Mouse (Mus musculus): Measurements from ENCODE around the gene Fstl4. TPM values are rescaled to one million over a fixed set of nuclear protein-coding genes. Genes with fewer than 3 reads are reported as not detected.

The Fstl4 gene
- polyA plus RNA-seq, 1 experiment: not detected

GRCm38 (mm10) chr11:52729890-52730289 is 34.5 kb upstream of the Fstl4 start:
- no peak overlapping the region for H3K4me3 ChIP-seq (ENCODE audit: insufficient read depth, poor library complexity, severe bottlenecking)
- no peaks in the 10 kb centered on the region for H3K79me3 ChIP-seq (ENCODE audit: low read depth)
- H3K36me3 ChIP-seq (ENCODE audit: control insufficient read depth, insufficient read depth): no peaks in the 10 kb centered on the region
- no peaks in the 10 kb centered on the region for H3K27me3 ChIP-seq (ENCODE audit: control insufficient read depth, insufficient read depth, insufficient read length)
- H3ac ChIP-seq (ENCODE audit: control insufficient read depth, insufficient read length, low read depth): no peak overlapping the region
- no peaks in the 10 kb centered on the region for H3K79me2 ChIP-seq (ENCODE audit: control insufficient read depth, insufficient read depth)
- TF ChIP-seq MYOD1 (IDR thresholded peaks at IDR 0.05; ENCODE audit: control insufficient read depth, insufficient read length, low read depth) (no peak), CEBPB (IDR thresholded peaks at IDR 0.05; ENCODE audit: low read depth) (no peak)

- Histone ChIP-seq H3K4me3 (ENCODE audit: insufficient read depth, poor library complexity, severe bottlenecking) (no peak overlapping the region), H3K79me2 (ENCODE audit: control insufficient read depth, insufficient read depth) (no peaks in the 10 kb centered on the region), H3K36me3 (ENCODE audit: control insufficient read depth, insufficient read depth) (no peaks in the 10 kb centered on the region), H3K27me3 (ENCODE audit: control insufficient read depth, insufficient read depth, insufficient read length) (no peaks in the 10 kb centered on the region), H3ac (ENCODE audit: control insufficient read depth, insufficient read length, low read depth) (no peak overlapping the region), H3K79me3 (ENCODE audit: low read depth) (no peaks in the 10 kb centered on the region)
- no peak for TF ChIP-seq CEBPB (IDR thresholded peaks at IDR 0.05; ENCODE audit: low read depth)
- TF ChIP-seq CTCF (IDR thresholded peaks at IDR 0.05; ENCODE audit: control insufficient read depth, insufficient read depth, insufficient read length): no peak
- no peak for TF ChIP-seq MYOG (IDR thresholded peaks at IDR 0.05; ENCODE audit: control insufficient read depth, extremely low read depth, insufficient read length)
- no peak for TF ChIP-seq USF1 (IDR thresholded peaks at IDR 0.05; ENCODE audit: low read depth)
- no peak for TF ChIP-seq FOSL1 (IDR thresholded peaks at IDR 0.05; ENCODE audit: insufficient read depth, low read length, poor library complexity, severe bottlenecking)
- no peak for TF ChIP-seq MYOD1 (IDR thresholded peaks at IDR 0.05; ENCODE audit: control insufficient read depth, insufficient read length, low read depth)
- no peak for TF ChIP-seq MAX (IDR thresholded peaks at IDR 0.05)
These were observed 32.5 kb upstream of the Fstl4 start for GRCm38 (mm10) chr11:52731979-52732378.

- no peaks in the 10 kb centered on the region for H3K79me3 ChIP-seq (ENCODE audit: low read depth)
- TF ChIP-seq USF1 (IDR thresholded peaks at IDR 0.05; ENCODE audit: low read depth) (no peak), CTCF (IDR thresholded peaks at IDR 0.05; ENCODE audit: control insufficient read depth, insufficient read depth, insufficient read length) (no peak), FOSL1 (IDR thresholded peaks at IDR 0.05; ENCODE audit: insufficient read depth, low read length, poor library complexity, severe bottlenecking) (no peak), MYOD1 (IDR thresholded peaks at IDR 0.05; ENCODE audit: control insufficient read depth, insufficient read length, low read depth) (no peak), MAX (IDR thresholded peaks at IDR 0.05) (no peak), MYOG (IDR thresholded peaks at IDR 0.05; ENCODE audit: control insufficient read depth, extremely low read depth, insufficient read length) (no peak)
- H3K27me3 ChIP-seq (ENCODE audit: control insufficient read depth, insufficient read depth, insufficient read length): no peaks in the 10 kb centered on the region
- H3ac ChIP-seq (ENCODE audit: control insufficient read depth, insufficient read length, low read depth): no peak overlapping the region
- H3K79me2 ChIP-seq (ENCODE audit: control insufficient read depth, insufficient read depth): no peaks in the 10 kb centered on the region
- no peak overlapping the region for H3K4me3 ChIP-seq (ENCODE audit: insufficient read depth, poor library complexity, severe bottlenecking)
- H3K36me3 ChIP-seq (ENCODE audit: control insufficient read depth, insufficient read depth): no peaks in the 10 kb centered on the region
These were observed 29.8 kb upstream of the Fstl4 start for GRCm38 (mm10) chr11:52734493-52735195.

GRCm38 (mm10) chr11:52739187-52739586 is 25.2 kb upstream of the Fstl4 start:
- no peaks in the 10 kb centered on the region for H3K36me3 ChIP-seq (ENCODE audit: control insufficient read depth, insufficient read depth)
- no peak overlapping the region for H3K4me3 ChIP-seq (ENCODE audit: insufficient read depth, poor library complexity, severe bottlenecking)
- H3K79me2 ChIP-seq (ENCODE audit: control insufficient read depth, insufficient read depth): no peaks in the 10 kb centered on the region
- H3ac ChIP-seq (ENCODE audit: control insufficient read depth, insufficient read length, low read depth): no peak overlapping the region
- H3K27me3 ChIP-seq (ENCODE audit: control insufficient read depth, insufficient read depth, insufficient read length): no peaks in the 10 kb centered on the region
- no peaks in the 10 kb centered on the region for H3K79me3 ChIP-seq (ENCODE audit: low read depth)
- TF ChIP-seq CTCF (IDR thresholded peaks at IDR 0.05; ENCODE audit: control insufficient read depth, insufficient read depth, insufficient read length) (no peak), MYOG (IDR thresholded peaks at IDR 0.05; ENCODE audit: control insufficient read depth, extremely low read depth, insufficient read length) (no peak), MYOD1 (IDR thresholded peaks at IDR 0.05; ENCODE audit: control insufficient read depth, insufficient read length, low read depth) (no peak), USF1 (IDR thresholded peaks at IDR 0.05; ENCODE audit: low read depth) (no peak), MAX (IDR thresholded peaks at IDR 0.05) (no peak), FOSL1 (IDR thresholded peaks at IDR 0.05; ENCODE audit: insufficient read depth, low read length, poor library complexity, severe bottlenecking) (no peak), CEBPB (IDR thresholded peaks at IDR 0.05; ENCODE audit: low read depth) (no peak)

GRCm38 (mm10) chr11:52740466-52740865 is 24.0 kb upstream of the Fstl4 start:
- Histone ChIP-seq H3K36me3 (ENCODE audit: control insufficient read depth, insufficient read depth) (no peaks in the 10 kb centered on the region), H3K79me2 (ENCODE audit: control insufficient read depth, insufficient read depth) (no peaks in the 10 kb centered on the region), H3K27me3 (ENCODE audit: control insufficient read depth, insufficient read depth, insufficient read length) (no peaks in the 10 kb centered on the region), H3K79me3 (ENCODE audit: low read depth) (no peaks in the 10 kb centered on the region), H3K4me3 (ENCODE audit: insufficient read depth, poor library complexity, severe bottlenecking) (no peak overlapping the region), H3ac (ENCODE audit: control insufficient read depth, insufficient read length, low read depth) (no peak overlapping the region)
- TF ChIP-seq MAX (IDR thresholded peaks at IDR 0.05) (no peak), CEBPB (IDR thresholded peaks at IDR 0.05; ENCODE audit: low read depth) (no peak), USF1 (IDR thresholded peaks at IDR 0.05; ENCODE audit: low read depth) (no peak), FOSL1 (IDR thresholded peaks at IDR 0.05; ENCODE audit: insufficient read depth, low read length, poor library complexity, severe bottlenecking) (no peak), CTCF (IDR thresholded peaks at IDR 0.05; ENCODE audit: control insufficient read depth, insufficient read depth, insufficient read length) (no peak), MYOG (IDR thresholded peaks at IDR 0.05; ENCODE audit: control insufficient read depth, extremely low read depth, insufficient read length) (no peak), MYOD1 (IDR thresholded peaks at IDR 0.05; ENCODE audit: control insufficient read depth, insufficient read length, low read depth) (no peak)

GRCm38 (mm10) chr11:52743956-52744355 is 20.5 kb upstream of the Fstl4 start:
- Histone ChIP-seq H3K79me3 (ENCODE audit: low read depth) (no peaks in the 10 kb centered on the region), H3ac (ENCODE audit: control insufficient read depth, insufficient read length, low read depth) (no peak overlapping the region), H3K27me3 (ENCODE audit: control insufficient read depth, insufficient read depth, insufficient read length) (no peaks in the 10 kb centered on the region), H3K4me3 (ENCODE audit: insufficient read depth, poor library complexity, severe bottlenecking) (no peak overlapping the region), H3K36me3 (ENCODE audit: control insufficient read depth, insufficient read depth) (no peaks in the 10 kb centered on the region), H3K79me2 (ENCODE audit: control insufficient read depth, insufficient read depth) (no peaks in the 10 kb centered on the region)
- TF ChIP-seq MYOG (IDR thresholded peaks at IDR 0.05; ENCODE audit: control insufficient read depth, extremely low read depth, insufficient read length): no peak
- no peak for TF ChIP-seq USF1 (IDR thresholded peaks at IDR 0.05; ENCODE audit: low read depth)
- no peak for TF ChIP-seq MAX (IDR thresholded peaks at IDR 0.05)
- TF ChIP-seq CEBPB (IDR thresholded peaks at IDR 0.05; ENCODE audit: low read depth): no peak
- no peak for TF ChIP-seq FOSL1 (IDR thresholded peaks at IDR 0.05; ENCODE audit: insufficient read depth, low read length, poor library complexity, severe bottlenecking)
- TF ChIP-seq MYOD1 (IDR thresholded peaks at IDR 0.05; ENCODE audit: control insufficient read depth, insufficient read length, low read depth): no peak
- TF ChIP-seq CTCF (IDR thresholded peaks at IDR 0.05; ENCODE audit: control insufficient read depth, insufficient read depth, insufficient read length): no peak
